Mouse (Mus musculus): Measurements from ENCODE around the gene Fanca. TPM values are rescaled to one million over a fixed set of nuclear protein-coding genes. Genes with fewer than 3 reads are reported as not detected.
A peak's percentile ranks its signal among the peaks of the same experiment; 100 is the strongest.

Gene Fanca
- total and polyA plus RNA-seq, 3 experiments, result 21.9 to 57.8 (median 39.2) TPM

DNA sequence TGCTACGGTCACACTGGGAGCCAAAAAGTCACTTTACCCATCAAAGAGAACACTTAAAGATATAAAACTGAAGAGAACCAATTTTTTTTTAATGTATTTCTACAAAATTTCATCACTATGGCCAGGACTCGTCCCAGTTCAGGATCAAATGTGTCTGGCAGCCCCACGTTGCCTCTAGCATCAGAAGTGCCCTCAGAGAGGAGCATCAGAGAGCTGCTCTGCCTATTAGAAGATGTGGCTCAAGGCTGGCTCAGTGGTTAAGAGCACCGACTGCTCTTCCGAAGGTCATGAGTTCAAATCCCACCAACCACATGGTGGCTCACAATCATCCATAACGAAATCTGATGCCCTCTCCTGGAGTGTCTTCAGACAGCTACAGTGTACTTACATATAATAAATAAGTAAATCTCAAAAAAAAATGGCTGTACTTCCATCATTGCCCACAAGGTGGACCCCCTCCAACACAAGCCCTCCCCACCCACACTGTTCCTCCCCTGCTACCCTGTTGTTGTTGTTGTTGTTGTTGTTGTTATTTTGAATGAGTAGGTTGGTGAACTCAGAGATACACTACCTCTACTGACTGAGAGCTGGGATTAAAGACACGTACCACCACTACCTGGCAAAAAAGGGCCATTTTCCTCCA, 1.3 kb upstream of the Fanca start:
- peak; percentile 72 for DNase-seq (ENCODE audit: extremely low read depth)
- Histone ChIP-seq H3K4me1 (ENCODE audit: control insufficient read depth in 1 of 2, insufficient read depth in 2 of 2) (peaks cover 4 to 17% of the 10 kb centered on the region in 2 experiments; a peak in 2 of 4 replicates), H3K27ac (ENCODE audit: insufficient read depth, low read depth) (no peak overlapping the region), H3K9ac (ENCODE audit: insufficient read depth, low read depth) (no peak overlapping the region), H3K4me3 (replicated peaks in 1 of 3; ENCODE audit: low read depth in 2 of 3, low read length in 2 of 3, poor library complexity in 1 of 3) (peak overlapping the region in 2 of 3 experiments; percentile 22 to 69), H3K9me3 (replicated peaks; ENCODE audit: low read length) (no peaks in the 10 kb centered on the region), H3K79me2 (replicated peaks; ENCODE audit: control insufficient read depth, extremely low read depth, insufficient read depth, poor library complexity, severe bottlenecking) (0 out of 2 replicates have a peak, but pooled peaks cover 5% of the 10 kb centered on the region), H3K36me3 (replicated peaks in 1 of 2; ENCODE audit: control insufficient read depth in 1 of 2, insufficient read depth in 1 of 2, low read length in 1 of 2) (peaks cover 0 to 10% of the 10 kb centered on the region in 2 experiments), H3K27me3 (replicated peaks) (peaks cover 4% of the 10 kb centered on the region), H3K4me2 (ENCODE audit: insufficient read depth, low read depth, poor library complexity, severe bottlenecking) (peak overlapping the region; percentile 47; the same call in 1 of the 2 replicates)
- dilution Hi-C loops (cut with MboI; ENCODE audit: extremely low pct_ligation_motif_present, extremely low pct_unique_long_range_greater_than_20kb, low sequenced_read_pairs), result no loop called here
- in situ Hi-C loops (cut with MboI; ENCODE audit: low pct_ligation_motif_present, low pct_unique_long_range_greater_than_20kb, low sequenced_read_pairs), result no loop called here
- TF ChIP-seq SIN3A (IDR thresholded peaks at IDR 0.05; ENCODE audit: low read length), result 0 out of 2 replicates have a peak, but pooled peaks have one; percentile 44
- TF ChIP-seq BHLHE40 (IDR thresholded peaks at IDR 0.05; ENCODE audit: low read depth, low read length), result 0 out of 2 replicates have a peak, but pooled peaks have one; percentile 7
- peak; percentile 45; the same call in 1 of the 2 replicates for TF ChIP-seq ELF1 (IDR thresholded peaks at IDR 0.05; ENCODE audit: low read depth, low read length)
- TF ChIP-seq JUN (IDR thresholded peaks at IDR 0.05; ENCODE audit: insufficient read depth, low read depth, low read length), result no peak
- TF ChIP-seq ZKSCAN1 (IDR thresholded peaks at IDR 0.05; ENCODE audit: borderline replicate concordance, low read depth, low read length), result no peak
- no peak for TF ChIP-seq POLR2AphosphoS2 (IDR thresholded peaks at IDR 0.05; ENCODE audit: low read depth, low read length)
- TF ChIP-seq JUND (conservative IDR thresholded peaks at IDR 0.05; ENCODE audit: low read depth, low read length), result no peak
- TF ChIP-seq UBTF (IDR thresholded peaks at IDR 0.05; ENCODE audit: low read depth, low read length), result no peak
- no peak for TF ChIP-seq ZMIZ1 (IDR thresholded peaks at IDR 0.05; ENCODE audit: low read depth, low read length)
- no peak for TF ChIP-seq KAT2A (IDR thresholded peaks at IDR 0.05; ENCODE audit: insufficient replicate concordance, low read length)
- no peak for TF ChIP-seq CHD2 (IDR thresholded peaks at IDR 0.05; ENCODE audit: low read length)
- peak; percentile 43 to 77 for TF ChIP-seq CTCF (conservative IDR thresholded peaks at IDR 0.05 in 1 of 2, IDR thresholded peaks at IDR 0.05 in 1 of 2; ENCODE audit: low read depth in 2 of 2, low read length in 2 of 2)
- no peak for TF ChIP-seq NELFE (IDR thresholded peaks at IDR 0.05; ENCODE audit: low read depth, low read length)
- 0 out of 2 replicates have a peak, but pooled peaks have one; percentile 61 for TF ChIP-seq MYC (IDR thresholded peaks at IDR 0.05; ENCODE audit: low read depth, low read length)
- TF ChIP-seq HCFC1 (IDR thresholded peaks at IDR 0.05; ENCODE audit: low read depth, low read length), result no peak
- peak; percentile 46; the same call in 1 of the 2 replicates for TF ChIP-seq MXI1 (IDR thresholded peaks at IDR 0.05; ENCODE audit: low read depth, low read length)
- peak; percentile 83 for TF ChIP-seq MAZ (IDR thresholded peaks at IDR 0.05; ENCODE audit: low read depth, low read length)
- no peak for TF ChIP-seq GABPA (IDR thresholded peaks at IDR 0.05; ENCODE audit: insufficient replicate concordance, low read depth, low read length)
- TF ChIP-seq RCOR1 (conservative IDR thresholded peaks at IDR 0.05; ENCODE audit: low read depth, low read length), result no peak
- TF ChIP-seq PAX5 (IDR thresholded peaks at IDR 0.05; ENCODE audit: low read length), result no peak
- TF ChIP-seq MEF2A (IDR thresholded peaks at IDR 0.05; ENCODE audit: borderline replicate concordance, low read depth, low read length), result no peak
- TF ChIP-seq TBP (conservative IDR thresholded peaks at IDR 0.05; ENCODE audit: low read depth, low read length), result peak; percentile 95
- peak; percentile 55 for TF ChIP-seq SMC3 (IDR thresholded peaks at IDR 0.05; ENCODE audit: low read depth, low read length)
- no peak for TF ChIP-seq USF1 (IDR thresholded peaks at IDR 0.05; ENCODE audit: low read depth, low read length)
- TF ChIP-seq USF2 (conservative IDR thresholded peaks at IDR 0.05; ENCODE audit: low read depth, low read length), result no peak
- TF ChIP-seq MAX (IDR thresholded peaks at IDR 0.05; ENCODE audit: low read length), result no peak
- peak; percentile 87 for TF ChIP-seq ZNF384 (IDR thresholded peaks at IDR 0.05; ENCODE audit: low read depth, low read length)
- no peak for TF ChIP-seq ETS1 (conservative IDR thresholded peaks at IDR 0.05; ENCODE audit: low read depth, low read length)
- peak; percentile 37 for TF ChIP-seq RAD21 (IDR thresholded peaks at IDR 0.05; ENCODE audit: low read depth, low read length)
- TF ChIP-seq E2F4 (IDR thresholded peaks at IDR 0.05; ENCODE audit: insufficient replicate concordance, low read depth, low read length), result no peak
- TF ChIP-seq POLR2A (IDR thresholded peaks at IDR 0.05; ENCODE audit: low read depth, low read length), result no peak
- TF ChIP-seq MAFK (IDR thresholded peaks at IDR 0.05; ENCODE audit: insufficient replicate concordance, low read length), result 0 out of 2 replicates have a peak, but pooled peaks have one; percentile 33
- TF ChIP-seq ZC3H11A (IDR thresholded peaks at IDR 0.05; ENCODE audit: low read depth, low read length), result no peak
- TF ChIP-seq EP300 (IDR thresholded peaks at IDR 0.05; ENCODE audit: low read length), result no peak
- no peak for TF ChIP-seq NRF1 (IDR thresholded peaks at IDR 0.05; ENCODE audit: low read depth, low read length)
- no peak for TF ChIP-seq TCF12 (IDR thresholded peaks at IDR 0.05; ENCODE audit: low read depth, low read length)
- TF ChIP-seq CHD1 (IDR thresholded peaks at IDR 0.05; ENCODE audit: low read depth, low read length), result 0 out of 2 replicates have a peak, but pooled peaks have one; percentile 40
- no peak for TF ChIP-seq IRF4 (IDR thresholded peaks at IDR 0.05; ENCODE audit: low read depth, low read length)
